Mouse (Mus musculus): ENCODE results near the gene Rhox11.

- TF ChIP-seq GATA1 (IDR thresholded peaks at IDR 0.05; ENCODE audit: borderline replicate concordance, low read length): no peak
- TF ChIP-seq FLI1 (IDR thresholded peaks at IDR 0.05; ENCODE audit: low read length): no peak
These were observed 36.5 kb upstream of the Rhox11 start for GRCm38 (mm10) chrX:38121478-38121877.

Data from megakaryocyte, embryonic 14.5 days (primary cell).